Mouse (Mus musculus): ENCODE data around the gene Prss2.
"Not testable (repeated sequence)": the region's sequence is repeated elsewhere in the genome, so short reads cannot be mapped to it uniquely, and the experiment has no call there.

Gene Prss2

GRCm38 (mm10) chr6:41556389-41556788, 34.8 kb downstream of the Prss2 start:
- peak; percentile 17 for DNase-seq (ENCODE audit: low spot score)

- DNase-seq (ENCODE audit: low spot score) = no peak
These were observed 35.9 kb downstream of the Prss2 start for GRCm38 (mm10) chr6:41557468-41557867.

- no peak for DNase-seq (ENCODE audit: low spot score)
These were observed 36.7 kb downstream of the Prss2 start for GRCm38 (mm10) chr6:41558271-41558670.

DNA sequence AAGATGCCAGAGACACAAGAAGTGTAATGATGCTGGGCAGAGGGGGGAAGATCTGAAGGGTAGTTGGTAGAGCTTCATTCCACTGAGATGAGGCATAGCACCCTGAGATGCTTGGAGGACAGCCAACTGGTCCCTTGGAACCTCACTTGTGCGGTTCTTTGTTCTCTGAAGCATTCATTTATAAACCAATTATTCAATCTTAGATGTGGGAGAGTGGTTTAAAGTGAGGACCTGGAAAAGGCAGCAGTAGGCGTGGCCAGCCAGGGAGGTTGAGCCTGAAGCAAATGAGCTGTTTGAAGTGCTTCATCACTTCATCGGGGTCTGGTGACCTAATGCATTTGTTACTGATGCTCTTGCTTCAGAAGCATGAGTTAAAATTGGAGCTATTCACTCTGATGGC, 37.7 kb downstream of the Prss2 start:
- no peak for DNase-seq (ENCODE audit: low spot score)

DNA sequence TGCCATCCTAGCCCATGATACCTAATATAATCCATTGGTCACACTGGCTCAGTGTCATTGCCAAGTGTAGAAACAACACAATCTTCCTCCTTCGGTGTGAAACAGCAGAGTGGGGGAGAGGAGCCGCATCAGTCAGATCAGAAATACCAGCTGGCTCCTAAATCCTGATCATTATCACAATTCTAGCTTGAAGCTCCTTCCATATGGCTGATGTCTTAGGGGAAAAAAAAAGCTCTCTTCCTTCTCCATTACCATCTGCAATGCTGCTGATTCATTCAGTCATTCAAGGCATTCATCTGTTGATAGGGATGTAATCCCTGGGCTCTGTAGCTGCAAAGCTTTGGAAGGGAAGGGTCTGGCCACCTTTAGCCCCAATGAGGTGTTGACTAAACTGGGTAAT, 38.7 kb downstream of the Prss2 start:
- peak; percentile 35 for DNase-seq (ENCODE audit: low spot score)

DNA sequence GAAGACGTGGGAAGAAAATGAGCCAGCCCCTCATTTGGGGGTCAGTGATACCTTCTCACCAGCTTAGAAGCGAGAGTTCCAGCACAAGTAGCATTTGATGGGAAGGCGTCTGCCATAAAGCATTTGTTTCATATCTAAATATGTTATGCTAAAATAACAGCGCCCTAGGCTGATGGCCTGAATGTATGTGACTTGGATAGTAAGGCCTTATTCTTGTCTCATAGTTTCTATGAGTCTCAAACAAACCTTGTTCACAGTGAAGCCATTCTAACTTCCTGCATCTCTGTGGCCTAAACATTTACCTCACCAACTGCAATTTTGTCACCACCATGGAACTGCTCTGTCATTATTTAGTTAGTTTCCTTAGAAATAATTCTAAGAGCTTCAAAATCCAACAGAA, 41.0 kb downstream of the Prss2 start:
- no peak for DNase-seq (ENCODE audit: low spot score)

- DNase-seq (ENCODE audit: low spot score) = not testable (repeated sequence)
These were observed 41.7 kb downstream of the Prss2 start for GRCm38 (mm10) chr6:41563104-41563951.

DNA sequence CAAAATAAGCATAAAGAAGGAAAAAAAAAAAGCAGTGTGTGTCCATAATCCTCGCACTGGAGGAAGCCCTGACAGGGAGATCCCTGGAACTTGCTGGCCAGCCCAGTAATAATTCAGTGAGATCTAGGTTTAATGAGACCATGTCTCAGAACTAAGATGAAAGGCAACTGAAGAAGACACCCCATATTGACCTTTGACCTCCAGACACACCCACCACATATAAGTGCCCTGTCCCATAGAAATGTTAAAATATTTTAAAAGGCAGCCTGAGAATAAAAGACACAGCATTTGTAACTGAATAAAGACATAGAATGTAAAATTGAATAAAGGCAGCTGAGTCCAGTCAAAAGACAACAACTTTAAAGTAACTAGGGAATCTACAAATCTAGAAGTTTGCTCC, 43.7 kb downstream of the Prss2 start:
- no peak for DNase-seq (ENCODE audit: low spot score)

- no peak for DNase-seq (ENCODE audit: low spot score)
These were observed 45.4 kb downstream of the Prss2 start for GRCm38 (mm10) chr6:41566965-41567364.

DNA sequence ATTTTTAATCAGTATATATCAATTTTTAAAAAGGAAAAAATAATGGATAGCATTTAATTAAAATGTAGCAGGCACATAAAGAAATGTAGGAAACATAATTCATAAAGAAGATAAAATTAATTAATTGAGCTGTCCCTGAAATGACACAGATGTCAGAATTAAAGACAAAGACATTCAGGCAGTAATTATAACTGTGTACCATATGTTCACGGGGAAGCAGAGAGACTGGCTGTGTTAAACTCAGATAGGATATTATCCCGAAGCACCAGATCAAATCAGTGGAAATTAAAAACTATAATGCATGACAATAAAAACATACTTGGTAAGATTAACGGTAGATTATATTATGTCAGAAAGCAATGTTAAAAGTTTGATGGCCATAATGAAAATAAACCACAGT, 47.5 kb downstream of the Prss2 start:
- DNase-seq (ENCODE audit: low spot score) = no peak

All from layer of hippocampus, adult 9-10 months (tissue).